13 mouse cellular contexts compared by ENCODE assay signal in the genomic region with DNA sequence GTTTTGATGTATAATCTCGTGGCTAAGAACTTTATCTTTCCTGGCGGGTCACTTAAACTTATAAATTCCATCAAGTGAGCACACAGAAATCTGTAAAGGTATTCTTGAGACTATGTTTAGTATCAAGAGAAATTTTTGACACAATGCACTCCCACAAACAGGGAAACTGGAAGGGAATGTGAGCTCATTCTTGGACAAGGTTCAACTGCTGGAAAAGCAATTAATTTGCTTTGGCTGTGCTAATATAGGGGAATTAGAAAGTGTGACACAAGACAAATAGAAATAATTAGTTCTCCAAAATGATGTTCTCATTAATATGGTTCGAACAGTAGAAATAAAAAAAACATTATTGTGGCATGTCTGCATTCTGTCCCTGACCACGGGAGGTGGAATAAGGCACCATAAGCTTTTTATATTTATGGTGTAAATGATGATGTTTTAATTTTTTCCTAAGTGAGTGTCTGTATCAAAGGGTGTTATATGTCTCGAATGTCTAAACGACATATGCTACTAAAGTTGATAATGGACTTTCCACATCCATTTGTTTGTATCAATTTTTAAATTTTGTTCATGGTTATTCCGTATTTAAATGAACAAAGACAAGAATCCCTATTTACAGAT.
DNase-seq lines count a peak whose midpoint lies in the region; ATAC-seq and TF ChIP-seq lines count a peak whose summit lies in the region.
"Had no signal": no experiment of that assay in that cellular context is flagged by ENCODE, and none has a peak within 500 bp of the region (broad histone marks: within the 10 kb centered on the region; RNA-seq: fewer than 3 reads in every experiment).

No protein-coding gene starts in this region.

- no peak overlapping the region for H3K27ac ChIP-seq in kidney, postnatal 0 days
- no peak overlapping the region for H3K27ac ChIP-seq in embryonic facial prominence, embryonic 10.5 days (replicated peaks)
- H3K27ac ChIP-seq: liver, embryonic 12.5 days; macrophage had no signal

- H3K4me1 ChIP-seq in kidney, postnatal 0 days (replicated peaks; ENCODE audit: insufficient read depth, low read length): no peaks in the 10 kb centered on the region
- no peaks in the 10 kb centered on the region for H3K4me1 ChIP-seq in embryonic facial prominence, embryonic 10.5 days
- H3K4me1 ChIP-seq: liver, embryonic 12.5 days had no signal

- H3K4me2 ChIP-seq in kidney, postnatal 0 days (ENCODE audit: low read length): no peak overlapping the region
- H3K4me2 ChIP-seq: liver, embryonic 12.5 days had no signal

- no peaks in the 10 kb centered on the region for H3K27me3 ChIP-seq in kidney, postnatal 0 days (ENCODE audit: insufficient read depth, low read length)
- H3K27me3 ChIP-seq in embryonic facial prominence, embryonic 10.5 days (replicated peaks; ENCODE audit: low read depth, poor library complexity, severe bottlenecking): no peaks in the 10 kb centered on the region
- H3K27me3 ChIP-seq: liver, embryonic 12.5 days had no signal

- peak; percentile 17 to 44 for DNase-seq in cerebellum, postnatal 14 days
- no peak for DNase-seq in cerebellum, adult 18-20 months
- DNase-seq in kidney, postnatal 0 days (ENCODE audit: low spot score): peak; percentile 26
- DNase-seq in kidney, adult 8-10 months: no peak
- peak; percentile 93 for DNase-seq in retina, postnatal 1 day
- DNase-seq in retina, embryonic 14.5 days (ENCODE audit: low spot score): no peak
- no peak for DNase-seq in embryonic facial prominence, embryonic 10.5 days (ENCODE audit: low spot score)
- DNase-seq in frontal cortex, postnatal 10 days (ENCODE audit: low spot score in 2 of 2): no peak
- DNase-seq: adrenal gland, adult 2 months; kidney, adult 18-20 months; thymus, adult 2 months had no signal

- H3K9ac ChIP-seq in kidney, postnatal 0 days (ENCODE audit: low read depth, low read length): no peak overlapping the region
- H3K9ac ChIP-seq: liver, embryonic 12.5 days had no signal

- no peak for TF ChIP-seq CTCF in kidney, postnatal 0 days (IDR thresholded peaks at IDR 0.05; ENCODE audit: low read depth)

- WGBS in kidney, postnatal 0 days: 62% methylated on average over 7 of the region's 7 CpGs
- 90% methylated on average over 7 of the region's 7 CpGs for WGBS in embryonic facial prominence, embryonic 10.5 days

- no peak for ATAC-seq in kidney, postnatal 0 days (replicated peaks; ENCODE audit: low FRiP score, low read depth)
- ATAC-seq: liver, embryonic 12.5 days had no signal

- H3K9me3 ChIP-seq in kidney, postnatal 0 days (replicated peaks; ENCODE audit: low read length): no peaks in the 10 kb centered on the region
- no peaks in the 10 kb centered on the region for H3K9me3 ChIP-seq in embryonic facial prominence, embryonic 10.5 days
- H3K9me3 ChIP-seq: liver, embryonic 12.5 days had no signal

- no peaks in the 10 kb centered on the region for H3K36me3 ChIP-seq in kidney, postnatal 0 days (ENCODE audit: insufficient read depth, low read length)
- no peaks in the 10 kb centered on the region for H3K36me3 ChIP-seq in embryonic facial prominence, embryonic 10.5 days (replicated peaks)
- H3K36me3 ChIP-seq: liver, embryonic 12.5 days had no signal

- H3K4me3 ChIP-seq in kidney, postnatal 0 days (replicated peaks; ENCODE audit: low read depth, low read length): no peak overlapping the region
- H3K4me3 ChIP-seq in embryonic facial prominence, embryonic 10.5 days: no peak overlapping the region
- H3K4me3 ChIP-seq: liver, embryonic 12.5 days had no signal

Comparison
In these comparisons a context has a peak if more than half of its experiments do, and no peak if none do; other contexts are left out.
1. DNase-seq: peak in cerebellum, postnatal 14 days (2 of 2), kidney, postnatal 0 days (single experiment) and retina, postnatal 1 day (single experiment); none in cerebellum, adult 18-20 months (0 of 2), kidney, adult 8-10 months (0 of 2), retina, embryonic 14.5 days (single experiment), embryonic facial prominence, embryonic 10.5 days (single experiment) and frontal cortex, postnatal 10 days (0 of 2).